Mouse (Mus musculus) right cerebral cortex, adult 2 months (tissue): ENCODE measurements around the gene Ssbp2.
A peak's percentile ranks its signal among the peaks of the same experiment; 100 is the strongest.

Experiments used
- DNase-seq, 2 experiments: peaks; one replicate each; pipeline ENCODE4 v3.0.0; 2021 to 2022; ENCODE audit warnings: low spot score in 2 of 2

Ssbp2 gene

DNA sequence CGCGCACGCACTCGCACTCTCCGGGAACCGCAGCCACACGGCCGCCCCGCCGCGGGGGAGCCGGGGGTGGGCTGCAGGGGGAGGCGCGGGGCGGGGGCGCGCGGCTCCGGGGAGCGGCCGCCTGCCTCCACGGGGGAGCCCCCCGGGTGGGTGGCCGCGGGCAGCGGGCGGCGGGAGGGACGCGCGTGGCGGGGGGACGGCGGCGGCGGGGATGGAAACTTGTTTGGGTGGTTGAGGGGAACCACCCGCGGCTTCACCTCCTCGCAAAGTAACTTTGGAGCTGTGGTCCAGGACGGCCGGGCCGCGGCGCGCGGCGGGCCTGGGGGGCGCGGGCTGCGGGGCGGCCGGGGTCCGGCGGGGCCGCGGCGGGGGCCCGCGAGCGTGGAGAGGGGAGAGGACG, 1.2 kb downstream of the Ssbp2 start:
- no peak for DNase-seq

- DNase-seq = no peak
Measured at GRCm38 (mm10) chr13:91461711-91462351, 1.7 kb downstream of the Ssbp2 start.

GRCm38 (mm10) chr13:91462395-91462794, 2.3 kb downstream of the Ssbp2 start:
- no peak for DNase-seq

- DNase-seq = peak in 1 of 2 experiments; percentile 40
Measured at GRCm38 (mm10) chr13:91462893-91463481, 2.9 kb downstream of the Ssbp2 start.

- DNase-seq = no peak
Measured at GRCm38 (mm10) chr13:91465002-91465715, 5.1 kb downstream of the Ssbp2 start.

GRCm38 (mm10) chr13:91471566-91471965, 11.5 kb downstream of the Ssbp2 start:
- DNase-seq = no peak

- DNase-seq = no peak
Measured at GRCm38 (mm10) chr13:91471980-91472379, 11.9 kb downstream of the Ssbp2 start.

GRCm38 (mm10) chr13:91473527-91473926, 13.4 kb downstream of the Ssbp2 start:
- DNase-seq = no peak

- no peak for DNase-seq
Measured at GRCm38 (mm10) chr13:91474027-91474426, 13.9 kb downstream of the Ssbp2 start.

GRCm38 (mm10) chr13:91475888-91476287, 15.8 kb downstream of the Ssbp2 start:
- DNase-seq = no peak

DNA sequence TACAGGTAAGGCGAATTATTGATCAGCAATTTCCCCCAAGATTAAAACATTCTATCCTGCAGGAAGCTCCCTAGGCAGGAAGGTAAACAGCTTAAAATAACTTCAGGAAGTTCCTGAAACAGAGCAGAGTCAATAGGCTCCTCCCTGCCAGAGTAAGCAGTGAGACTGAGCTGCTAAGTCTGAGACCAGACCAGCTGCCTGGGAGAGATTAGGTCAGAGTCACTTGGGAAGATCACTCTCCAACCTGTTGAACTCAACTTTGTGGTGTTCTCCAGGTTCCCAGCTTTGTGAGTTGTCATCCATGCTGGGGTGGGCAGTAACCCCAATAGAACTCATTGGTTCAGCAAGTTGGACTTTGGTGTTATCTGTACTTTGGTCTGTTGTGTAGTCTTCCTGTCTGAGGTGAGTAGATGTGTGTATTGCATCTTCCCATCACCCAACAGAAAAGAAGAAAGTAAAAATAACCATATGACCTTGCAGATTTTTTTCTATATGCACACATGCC, 16.6 kb downstream of the Ssbp2 start:
- no peak for DNase-seq

DNA sequence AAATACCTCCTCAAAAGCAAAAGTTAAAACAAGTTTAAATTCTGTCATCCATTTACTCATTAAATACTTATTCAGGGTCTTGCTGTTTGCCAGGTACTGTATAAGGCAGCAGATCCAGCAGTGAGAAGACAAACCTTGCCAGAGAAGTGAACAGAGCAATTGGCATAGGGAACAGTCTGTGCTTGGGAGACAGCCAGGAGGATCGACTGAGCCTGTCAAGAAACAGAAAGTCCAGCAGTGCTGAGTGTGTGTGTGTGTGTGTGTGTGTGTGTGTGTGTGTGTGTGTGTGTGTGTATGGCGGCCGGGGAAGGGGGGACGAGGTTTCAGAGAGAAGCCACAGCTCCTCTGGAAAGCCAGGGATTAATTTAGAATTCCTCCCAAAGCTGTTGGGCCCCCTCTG, 17.9 kb downstream of the Ssbp2 start:
- DNase-seq = peak in 1 of 2 experiments; percentile 61

DNA sequence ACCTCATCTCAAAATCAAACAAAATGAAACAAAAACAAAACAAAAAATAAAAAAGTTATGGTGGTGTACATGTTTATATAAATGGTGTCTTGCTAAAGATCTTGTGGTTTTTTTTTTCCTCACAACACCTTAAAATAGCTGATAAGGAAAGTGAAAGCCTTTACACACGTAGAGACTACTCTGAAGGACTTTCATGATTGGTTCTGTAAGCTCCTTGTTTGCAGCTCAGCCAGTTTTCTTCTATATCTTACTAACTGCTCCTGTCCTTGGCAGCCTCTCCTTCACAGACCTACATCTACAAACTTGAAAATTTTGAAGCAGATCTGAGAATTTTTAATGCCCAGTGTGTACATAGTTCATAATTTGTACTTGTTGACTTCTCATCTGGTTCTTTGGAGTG, 24.2 kb downstream of the Ssbp2 start:
- DNase-seq = no peak

- DNase-seq = no peak
Measured at GRCm38 (mm10) chr13:91492133-91492532, 32.0 kb downstream of the Ssbp2 start.

- DNase-seq = no peak
Measured at GRCm38 (mm10) chr13:91497055-91497454, 37.0 kb downstream of the Ssbp2 start.

DNA sequence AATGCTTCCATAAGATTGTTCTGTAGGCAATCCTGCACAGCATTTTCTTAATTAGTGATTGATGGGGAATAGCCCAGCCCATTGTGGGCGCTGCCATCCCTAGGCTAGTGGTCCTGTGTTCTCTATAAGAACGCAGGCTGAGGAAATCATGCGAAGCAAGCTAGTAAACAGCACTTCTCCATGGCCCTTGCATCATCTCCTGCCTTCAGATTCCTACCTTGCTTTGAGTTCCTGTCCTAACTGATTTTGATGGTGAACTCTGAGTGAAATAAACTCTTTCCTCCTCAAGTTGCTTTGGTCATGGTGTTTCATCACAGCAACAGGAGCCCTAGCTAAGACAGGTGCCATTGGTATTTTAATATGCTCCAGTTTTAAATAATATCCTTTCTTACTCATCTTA, 41.7 kb downstream of the Ssbp2 start:
- DNase-seq = no peak

GRCm38 (mm10) chr13:91502642-91503373, 42.7 kb downstream of the Ssbp2 start:
- DNase-seq = no peak

GRCm38 (mm10) chr13:91508991-91509390, 48.9 kb downstream of the Ssbp2 start:
- no peak for DNase-seq

- no peak for DNase-seq
Measured at GRCm38 (mm10) chr13:91509467-91509866, 49.4 kb downstream of the Ssbp2 start.

DNA sequence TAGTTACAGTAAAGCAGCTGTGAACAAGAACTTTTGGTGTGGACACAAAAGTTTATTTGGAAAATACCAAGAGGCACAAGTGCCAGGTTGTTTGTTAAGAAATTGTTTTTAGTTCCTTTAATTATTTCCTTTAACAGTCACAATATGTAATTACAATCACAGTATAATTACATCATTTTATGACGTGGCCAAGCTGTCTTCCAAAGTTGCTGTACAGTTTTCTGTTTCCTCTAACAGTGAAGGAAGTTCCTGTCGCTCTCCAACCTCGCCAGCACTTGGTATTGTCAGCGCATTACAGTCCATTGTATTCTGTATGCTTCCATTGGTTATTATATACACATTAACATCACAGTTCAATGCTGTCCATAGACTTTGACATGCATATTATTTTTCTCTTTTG, 54.9 kb downstream of the Ssbp2 start:
- no peak for DNase-seq

DNA sequence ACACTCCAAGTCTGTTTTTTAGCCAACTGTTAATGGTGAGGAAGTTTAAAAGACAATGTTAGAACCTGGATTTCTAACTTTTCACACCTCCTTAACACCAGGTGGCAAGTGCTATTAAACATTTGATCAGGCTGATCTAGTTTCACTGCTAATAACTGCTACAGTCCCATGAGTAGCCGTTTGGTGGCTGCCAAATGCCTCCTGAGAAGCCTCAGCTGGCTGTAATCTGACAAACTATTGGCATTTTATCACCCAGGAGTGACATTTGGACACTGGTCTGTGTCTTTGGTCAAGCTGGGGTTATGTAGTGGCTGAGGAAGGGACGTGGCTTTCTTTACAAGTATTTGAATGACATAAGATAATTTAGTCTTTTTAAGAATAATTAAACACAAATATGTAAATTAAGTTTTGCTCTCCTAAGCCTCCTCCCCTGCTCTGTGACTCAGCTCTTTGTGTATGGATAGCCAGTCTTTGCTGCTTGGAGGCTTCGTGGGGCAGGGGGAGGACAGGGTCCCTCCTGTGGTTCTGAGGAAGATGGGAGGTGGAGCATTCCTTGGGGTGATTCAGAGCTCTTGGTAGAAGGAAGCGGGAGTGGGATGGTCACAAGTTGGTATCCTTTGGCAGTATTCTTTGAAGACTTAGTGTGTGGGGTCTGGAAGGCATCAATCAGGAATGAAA, 60.1 kb downstream of the Ssbp2 start:
- DNase-seq = no peak

DNA sequence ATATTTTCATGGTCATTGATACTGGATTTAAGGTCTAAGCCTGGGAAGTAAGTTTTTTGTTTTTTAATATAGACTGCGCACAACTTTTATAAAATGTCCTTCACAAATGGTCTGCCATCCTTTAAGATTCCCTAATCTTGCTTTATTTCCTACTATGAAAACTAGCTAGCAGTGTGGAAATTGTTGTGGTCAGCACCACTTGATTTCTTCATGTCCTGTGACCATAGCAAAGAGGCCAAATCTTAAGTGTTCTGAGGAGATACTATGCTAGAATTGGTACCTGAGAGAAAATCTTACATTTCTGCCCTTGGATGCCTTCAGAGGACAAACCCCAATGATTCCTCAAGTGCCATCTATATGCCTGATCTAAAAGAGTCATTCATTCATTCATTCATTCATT, 60.9 kb downstream of the Ssbp2 start:
- no peak for DNase-seq
